Mouse (Mus musculus) hindbrain, postnatal 0 days (tissue): ENCODE results near the gene Elovl7. TPM values are rescaled to one million over a fixed set of nuclear protein-coding genes. Genes with fewer than 3 reads are reported as not detected.

ENCODE experiments used
- ATAC-seq: fragments of 200-750 bp; cut with Nextera tagmentation; 2 replicates; pipeline ENCODE4 v1.8.0; 2017; ENCODE audit warnings: mild to moderate bottlenecking, moderate TSS enrichment, moderate library complexity
- DNase-seq: peaks from one replicate; pipeline ENCODE4 v3.0.0-alpha.2; 2015; ENCODE audit warnings: low spot score
- H3K27ac ChIP-seq: fragments of 300-500 bp; sonication (generic); 2 replicates; pipeline ENCODE4 v1.5.1; 2014; ENCODE audit warnings: mild to moderate bottlenecking
- H3K27me3 ChIP-seq: fragments of 300-500 bp; sonication (generic); 2 replicates; pipeline ENCODE4 v1.6.1; 2014; ENCODE audit warnings: low read length, mixed read lengths; ENCODE audit not compliant: insufficient read depth
- H3K36me3 ChIP-seq: fragments of 300-500 bp; sonication (generic); 2 replicates; pipeline ENCODE4 v1.6.1; 2014; ENCODE audit warnings: low read length, mixed read lengths; ENCODE audit not compliant: insufficient read depth
- H3K4me1 ChIP-seq: fragments of 300-500 bp; sonication (generic); 2 replicates; pipeline ENCODE4 v1.6.1; 2014; ENCODE audit warnings: antibody characterized with exemption, low read length, mixed read lengths; ENCODE audit not compliant: insufficient read depth
- H3K4me2 ChIP-seq: fragments of 300-500 bp; sonication (generic); 2 replicates; pipeline ENCODE4 v1.6.1; 2014; ENCODE audit warnings: low read depth, mild to moderate bottlenecking, low read length, moderate library complexity, mixed read lengths
- H3K4me3 ChIP-seq: fragments of 300-500 bp; sonication (generic); 2 replicates; pipeline ENCODE4 v1.5.1; 2014; ENCODE audit warnings: low read length
- H3K9ac ChIP-seq: fragments of 300-500 bp; sonication (generic); replicated peaks from 2 replicates; pipeline ENCODE4 v1.6.1; 2014; ENCODE audit warnings: mild to moderate bottlenecking, low read length, moderate library complexity, mixed read lengths
- H3K9me3 ChIP-seq: fragments of 300-500 bp; sonication (generic); 2 replicates; pipeline ENCODE4 v1.6.1; 2016; ENCODE audit warnings: low read length, mixed read lengths
- CTCF ChIP-seq: IDR thresholded peaks from 2 replicates; pipeline ENCODE4 v1.5.1; 2016; ENCODE audit warnings: antibody characterized with exemption, control low read depth, low read depth
- WGBS: fragments of 180-500 bp; shearing (Covaris S2); extraction: QIAGEN DNeasy Blood & Tissue Kit; methylation state at CpG from one replicate; pipeline ENCODE4 v1.1.7; 2014; 5-methylcytosine and 5-hydroxymethylcytosine counted together
- polyA plus RNA-seq: library from polyadenylated mRNA; unstranded; fragments of >200 nt; fragmentation: Nextera tagmentation; extraction: Ambion mirVana; gene quantifications from 2 replicates; pipeline ENCODE4 v1.2.1, GENCODE M21; 2015
- total RNA-seq: library from RNA; depleted of rRNA; stranded (reverse); fragments of >200 nt; gene quantifications from 2 replicates; pipeline ENCODE4 v1.2.3, GENCODE M21; 2014; rRNA removed

Elovl7 gene
- total RNA-seq (1.7 and 4.0 TPM in 2 replicates), polyA plus RNA-seq (5.2 and 6.8 TPM in 2 replicates)

GRCm38 (mm10) chr13:108214081-108214484 lies at the start of gene Elovl7:
TSS of gene Elovl7 (plus strand) at chr13:108214404.
- Histone ChIP-seq H3K27me3 (no peaks in the 10 kb centered on the region), H3K4me3 (peak within 1 kb of the TSS; percentile 63), H3K4me2 (peak within 1 kb of the TSS; percentile 81), H3K4me1 (no peaks in the 10 kb centered on the region), H3K36me3 (no peaks in the 10 kb centered on the region), H3K27ac (peak within 1 kb of the TSS; percentile 26; the same call in 1 of the 2 replicates), H3K9me3 (no peaks in the 10 kb centered on the region), H3K9ac (peak within 1 kb of the TSS; percentile 56)
- peak; percentile 95 for ATAC-seq
- TF ChIP-seq CTCF = 0 out of 2 replicates have a peak, but pooled peaks have one; percentile 12
- under 1% methylated on average over 29 of the region's 40 CpGs for WGBS
- peak; percentile 78 for DNase-seq

- no peak for TF ChIP-seq CTCF
- Histone ChIP-seq H3K27ac (no peak overlapping the region), H3K36me3 (no peaks in the 10 kb centered on the region; the same call in 1 of the 2 replicates), H3K27me3 (no peaks in the 10 kb centered on the region), H3K4me2 (no peak overlapping the region), H3K4me1 (peaks cover 4% of the 10 kb centered on the region; the same call in 1 of the 2 replicates), H3K4me3 (no peak overlapping the region), H3K9me3 (no peaks in the 10 kb centered on the region), H3K9ac (no peak overlapping the region)
- ATAC-seq = no peak
- DNase-seq = no peak
- WGBS = 78% methylated on average over 3 of the region's 3 CpGs
These were observed 49.6 kb upstream of the Elovl7 start for GRCm38 (mm10) chr13:108164621-108165020.

GRCm38 (mm10) chr13:108170002-108170401 lies 44.2 kb upstream of the Elovl7 start:
- Histone ChIP-seq H3K4me3 (no peak overlapping the region), H3K36me3 (peaks cover 10% of the 10 kb centered on the region), H3K9ac (no peak overlapping the region), H3K27me3 (no peaks in the 10 kb centered on the region), H3K9me3 (no peaks in the 10 kb centered on the region), H3K4me2 (no peak overlapping the region), H3K4me1 (no peaks in the 10 kb centered on the region), H3K27ac (no peak overlapping the region)
- no peak for TF ChIP-seq CTCF
- DNase-seq (no peak), ATAC-seq (no peak)
- 100% methylated on average over 1 of the region's 1 CpGs for WGBS

- 85% methylated on average over 8 of the region's 8 CpGs for WGBS
These were observed 43.7 kb upstream of the Elovl7 start for GRCm38 (mm10) chr13:108170511-108170910.

GRCm38 (mm10) chr13:108179618-108180017 lies 34.6 kb upstream of the Elovl7 start:
- 84% methylated on average over 8 of the region's 8 CpGs for WGBS
- no peaks in the 10 kb centered on the region for H3K27me3 ChIP-seq
- no peak for TF ChIP-seq CTCF
- DNase-seq (no peak), ATAC-seq (no peak)
- no peak overlapping the region for H3K4me2 ChIP-seq
- H3K36me3 ChIP-seq = peaks cover 21% of the 10 kb centered on the region
- no peak overlapping the region for H3K4me3 ChIP-seq
- H3K4me1 ChIP-seq = no peaks in the 10 kb centered on the region
- no peak overlapping the region for H3K27ac ChIP-seq
- H3K9me3 ChIP-seq = no peaks in the 10 kb centered on the region
- no peak overlapping the region for H3K9ac ChIP-seq

More at GRCm38 (mm10) chr13:108170511-108170910, 43.7 kb upstream of the Elovl7 start:
- Histone ChIP-seq H3K9ac (no peak overlapping the region), H3K9me3 (no peaks in the 10 kb centered on the region), H3K27me3 (no peaks in the 10 kb centered on the region), H3K36me3 (peaks cover 12% of the 10 kb centered on the region), H3K4me2 (no peak overlapping the region), H3K4me1 (no peaks in the 10 kb centered on the region), H3K4me3 (no peak overlapping the region), H3K27ac (no peak overlapping the region)
- no peak for TF ChIP-seq CTCF
- no peak for ATAC-seq
- no peak for DNase-seq

- Histone ChIP-seq H3K4me3 (no peak overlapping the region), H3K9ac (no peak overlapping the region), H3K27ac (no peak overlapping the region), H3K4me2 (no peak overlapping the region), H3K9me3 (no peaks in the 10 kb centered on the region), H3K4me1 (no peaks in the 10 kb centered on the region), H3K27me3 (no peaks in the 10 kb centered on the region), H3K36me3 (peaks cover 16% of the 10 kb centered on the region)
- WGBS = 84% methylated on average over 5 of the region's 5 CpGs
- no peak for DNase-seq
- ATAC-seq = no peak
- TF ChIP-seq CTCF = no peak
These were observed 33.4 kb upstream of the Elovl7 start for GRCm38 (mm10) chr13:108180821-108181220.

GRCm38 (mm10) chr13:108184743-108185255 lies 29.4 kb upstream of the Elovl7 start:
- no peak overlapping the region for H3K27ac ChIP-seq
- H3K9me3 ChIP-seq = no peaks in the 10 kb centered on the region
- no peak overlapping the region for H3K4me3 ChIP-seq
- ATAC-seq (no peak), DNase-seq (no peak)
- H3K9ac ChIP-seq = no peak overlapping the region
- peaks cover 16% of the 10 kb centered on the region; the same call in 1 of the 2 replicates for H3K36me3 ChIP-seq
- TF ChIP-seq CTCF = no peak
- H3K4me2 ChIP-seq = no peak overlapping the region
- no peaks in the 10 kb centered on the region for H3K27me3 ChIP-seq
- H3K4me1 ChIP-seq = no peaks in the 10 kb centered on the region
